Mouse (Mus musculus) forelimb bud, embryonic 11.5 days (tissue): ENCODE results near the gene Nfya.

Source experiments
- DNase-seq: peaks from one replicate; pipeline ENCODE4 v3.0.0-alpha.2; 2012; ENCODE audit warnings: low read depth, low spot score

The Nfya gene

GRCm38 (mm10) chr17:48409380-48410298 is at the start of gene Nfya, which contains the start of gene Oard1:
Gene Nfya, minus strand, starts transcription at chr17:48409906.
Gene Oard1, plus strand, starts transcription at chr17:48410014.
- DNase-seq, result peak; percentile 100

DNA sequence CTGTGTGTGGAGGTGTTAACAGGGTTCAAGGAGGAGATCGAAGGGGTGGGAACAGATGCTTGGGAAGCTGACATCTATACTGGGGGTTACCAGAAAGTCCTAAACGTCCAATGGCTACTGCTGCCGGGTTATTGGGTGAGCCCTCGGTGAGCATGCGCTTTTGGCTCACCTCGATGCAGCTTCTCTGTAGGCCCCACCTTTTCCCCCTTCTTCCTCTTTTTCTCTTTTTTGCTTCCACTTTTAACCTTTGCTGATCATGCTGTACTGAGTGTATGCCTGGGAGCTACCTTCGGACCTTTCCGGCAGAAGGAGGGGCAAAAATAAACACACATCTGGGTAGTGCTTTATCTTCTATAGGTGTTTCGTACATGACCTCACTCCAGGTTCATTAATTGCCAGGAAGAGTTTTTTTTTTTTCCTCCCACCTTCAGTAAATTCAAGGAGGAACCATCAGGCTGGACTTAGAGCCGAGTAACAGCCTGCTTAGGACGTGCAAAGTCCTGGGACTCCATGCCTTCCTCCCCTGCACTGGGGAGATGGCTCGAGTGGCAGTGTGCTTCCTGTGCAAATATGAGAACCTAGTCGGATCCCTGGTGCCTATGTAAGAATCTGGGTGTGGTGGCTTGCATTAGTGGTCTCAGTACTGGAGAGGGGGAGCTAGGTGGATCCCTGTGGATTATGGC is 48.4 kb upstream of the Nfya start:
- DNase-seq, result no peak

DNA sequence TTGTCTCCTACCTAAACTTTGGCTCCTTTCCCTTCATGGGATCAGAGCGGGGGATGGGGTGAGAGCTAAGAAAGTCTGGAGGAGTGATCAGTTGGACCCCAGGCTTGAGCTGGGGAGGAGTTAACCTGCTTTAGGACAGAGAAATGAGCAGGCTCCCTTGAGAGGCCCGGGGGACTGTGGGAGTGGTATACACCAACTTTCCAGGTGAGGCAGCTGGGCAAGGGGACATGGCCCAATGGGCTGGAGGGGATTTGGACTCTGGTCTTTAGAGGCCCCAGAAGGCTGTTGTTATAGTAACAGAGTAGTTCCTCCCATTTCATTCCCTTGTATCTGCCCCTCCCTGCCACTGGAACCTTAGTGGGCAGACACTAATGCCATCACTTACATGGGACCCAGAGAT is 46.2 kb upstream of the Nfya start:
- no peak for DNase-seq

- DNase-seq, result no peak
Observed at GRCm38 (mm10) chr17:48454688-48455087, 45.0 kb upstream of the Nfya start, which contains the start of gene Unc5cl. Gene Unc5cl, plus strand, starts transcription at chr17:48454901.

- no peak for DNase-seq
Observed at GRCm38 (mm10) chr17:48454190-48454589, 44.5 kb upstream of the Nfya start.

DNA sequence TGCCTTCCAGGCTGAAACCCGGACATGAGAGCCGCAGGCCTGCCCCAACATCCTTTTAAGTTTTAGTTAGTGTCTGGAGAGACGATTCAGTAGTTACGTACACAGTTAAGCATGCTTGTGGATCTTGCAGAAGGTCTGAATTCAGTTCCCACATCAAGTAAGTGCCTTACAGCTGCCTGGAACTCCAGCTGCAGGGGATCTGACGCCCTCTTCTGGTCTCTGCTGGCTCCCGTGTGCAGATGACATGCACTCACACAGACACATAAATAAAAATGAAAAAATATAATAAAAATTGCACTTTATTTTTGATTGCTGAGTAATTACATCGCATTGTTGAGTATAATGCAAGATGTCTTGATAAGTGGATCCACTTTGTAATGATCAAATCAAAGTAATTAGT is 43.8 kb upstream of the Nfya start:
- no peak for DNase-seq

GRCm38 (mm10) chr17:48451753-48452444 is 42.2 kb upstream of the Nfya start:
- DNase-seq, result no peak

DNA sequence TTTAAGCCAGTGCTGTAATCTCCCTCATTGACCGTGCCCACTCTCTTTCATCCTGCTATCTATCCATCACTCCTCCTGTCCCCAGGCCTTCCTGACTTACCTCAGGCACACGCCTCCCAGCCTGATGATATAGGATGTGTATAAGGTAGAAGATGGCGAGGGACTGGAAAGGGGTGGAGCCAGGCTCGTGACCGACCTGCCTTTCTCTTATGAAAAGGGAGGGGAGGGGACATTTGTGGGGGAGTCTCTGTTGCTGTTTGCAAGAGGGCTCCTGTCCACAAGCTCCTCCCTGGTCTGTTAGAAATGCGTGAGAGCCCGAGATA is 41.6 kb upstream of the Nfya start, which contains the start of gene Tspo2:
TSS of gene Tspo2 (minus strand) at position 170 of the 323 bp plus-strand sequence.
- no peak for DNase-seq

DNA sequence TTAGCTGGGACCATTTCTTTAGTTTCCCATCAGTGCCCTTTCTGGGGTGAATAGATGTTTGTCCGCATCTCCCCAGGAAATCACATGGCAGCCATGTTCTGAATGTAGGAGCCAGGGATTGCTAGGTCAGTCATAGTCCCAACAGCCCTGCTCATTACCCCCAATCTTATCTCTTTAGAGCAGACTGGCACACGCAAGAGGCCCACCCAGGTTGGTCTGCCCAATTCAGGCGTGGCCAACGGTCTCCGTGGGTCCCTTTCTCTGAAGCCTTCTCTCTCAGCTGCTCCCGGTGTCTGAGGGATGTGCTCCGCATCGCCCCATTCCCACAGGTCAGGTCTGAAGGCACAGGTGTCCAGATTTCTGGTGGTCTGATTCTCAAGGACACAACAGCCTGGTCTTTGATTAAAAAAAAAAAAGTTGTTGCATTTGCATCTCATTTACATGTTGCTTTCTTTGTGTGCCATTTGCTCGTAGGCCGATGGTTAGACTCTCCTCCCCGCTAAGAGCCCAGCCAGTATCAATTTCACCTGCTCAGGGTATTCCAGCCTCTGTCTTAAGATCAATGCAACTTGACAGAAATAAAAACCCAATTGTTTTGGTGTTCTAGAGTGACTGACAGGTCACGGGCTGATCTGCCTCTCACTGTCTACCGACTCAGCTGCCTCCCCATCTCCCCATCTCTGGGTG is 41.1 kb upstream of the Nfya start:
- DNase-seq, result no peak

GRCm38 (mm10) chr17:48447675-48448074 is 38.0 kb upstream of the Nfya start:
- no peak for DNase-seq

DNA sequence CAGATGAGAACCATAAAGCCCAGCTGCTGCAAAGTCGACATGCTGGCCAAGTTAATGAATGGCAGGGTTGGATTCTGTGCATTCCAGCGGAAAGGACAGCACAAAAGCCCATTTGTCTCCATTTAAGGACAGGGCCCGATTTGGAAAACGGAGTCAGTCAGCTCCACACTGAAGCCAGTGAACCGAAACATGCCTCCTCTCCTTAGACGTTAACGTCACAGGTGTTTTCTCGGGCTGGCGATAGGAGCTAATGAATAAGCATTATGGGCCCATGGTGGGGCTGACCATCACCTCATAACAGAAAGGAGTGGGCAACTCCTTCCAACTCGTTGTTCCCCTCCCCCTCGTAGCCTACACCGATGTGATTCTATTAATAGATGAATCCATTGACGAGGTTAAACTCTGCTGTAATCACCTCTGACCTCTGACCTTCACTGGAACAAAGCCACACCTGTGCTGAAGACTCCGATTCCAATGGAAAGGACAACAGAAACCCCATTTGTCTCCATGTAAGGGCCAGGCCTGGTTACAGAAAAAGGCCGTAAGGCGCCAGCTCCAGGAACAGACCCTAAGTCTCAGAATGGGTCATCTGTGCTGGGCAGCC is 33.9 kb upstream of the Nfya start:
- no peak for DNase-seq

DNA sequence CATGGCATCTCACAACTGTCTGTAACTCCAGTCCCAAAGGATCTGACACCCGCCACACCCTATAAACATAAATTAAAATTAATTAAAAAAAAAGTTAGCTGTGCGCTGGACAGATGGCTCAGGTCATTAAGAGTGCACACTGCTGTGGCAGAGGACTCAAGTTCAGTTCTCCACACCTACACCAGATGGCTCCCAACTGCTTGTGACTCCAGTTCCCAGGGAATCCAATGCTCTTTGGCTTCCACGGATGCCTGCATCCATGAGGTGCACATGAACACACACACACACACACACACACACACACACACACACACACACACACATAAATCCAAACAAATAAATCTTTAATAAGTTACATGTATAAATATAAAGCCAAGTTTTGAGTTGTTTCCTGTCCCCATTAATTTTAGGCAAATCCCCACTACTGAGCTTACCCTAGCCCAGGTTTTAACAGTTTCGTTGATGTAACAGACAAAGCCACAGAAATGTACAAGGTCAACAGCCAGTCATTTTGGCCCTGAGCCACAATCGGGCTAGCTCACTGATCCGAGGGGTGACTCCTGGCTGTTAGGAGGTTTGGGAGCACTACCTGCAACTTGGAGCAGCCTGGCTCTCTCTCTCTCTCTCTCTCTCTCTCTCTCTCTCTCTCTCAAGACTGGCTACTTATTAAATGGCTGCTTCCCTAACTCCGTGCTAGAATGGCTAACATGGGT is 33.2 kb upstream of the Nfya start:
- peak; percentile 44 for DNase-seq

- DNase-seq, result peak; percentile 82
Observed at GRCm38 (mm10) chr17:48437421-48437911, 27.8 kb upstream of the Nfya start.

DNA sequence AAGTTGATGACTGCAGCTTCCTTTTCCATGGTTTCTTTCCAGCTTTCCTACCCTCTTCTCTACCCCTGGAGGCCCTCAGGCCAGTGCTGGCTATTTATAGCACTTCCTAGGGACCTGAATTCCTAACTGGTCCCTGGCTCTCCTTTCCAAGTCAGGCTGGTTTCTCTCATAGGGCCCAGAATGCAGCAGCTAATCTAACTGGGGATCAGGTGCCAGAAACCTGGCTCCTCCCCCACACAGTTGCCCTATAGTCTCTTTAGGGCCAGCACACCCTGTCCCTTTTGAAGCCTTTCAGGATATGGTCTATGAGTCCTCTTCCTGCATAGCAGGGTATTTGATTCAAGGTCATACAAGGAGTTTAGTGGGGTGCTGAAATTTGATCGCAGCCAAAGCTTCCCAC is 26.8 kb upstream of the Nfya start:
- DNase-seq, result no peak

- no peak for DNase-seq
Observed at GRCm38 (mm10) chr17:48434479-48434878, 24.8 kb upstream of the Nfya start.

- DNase-seq, result no peak
Observed at GRCm38 (mm10) chr17:48433689-48434330, 24.1 kb upstream of the Nfya start.

DNA sequence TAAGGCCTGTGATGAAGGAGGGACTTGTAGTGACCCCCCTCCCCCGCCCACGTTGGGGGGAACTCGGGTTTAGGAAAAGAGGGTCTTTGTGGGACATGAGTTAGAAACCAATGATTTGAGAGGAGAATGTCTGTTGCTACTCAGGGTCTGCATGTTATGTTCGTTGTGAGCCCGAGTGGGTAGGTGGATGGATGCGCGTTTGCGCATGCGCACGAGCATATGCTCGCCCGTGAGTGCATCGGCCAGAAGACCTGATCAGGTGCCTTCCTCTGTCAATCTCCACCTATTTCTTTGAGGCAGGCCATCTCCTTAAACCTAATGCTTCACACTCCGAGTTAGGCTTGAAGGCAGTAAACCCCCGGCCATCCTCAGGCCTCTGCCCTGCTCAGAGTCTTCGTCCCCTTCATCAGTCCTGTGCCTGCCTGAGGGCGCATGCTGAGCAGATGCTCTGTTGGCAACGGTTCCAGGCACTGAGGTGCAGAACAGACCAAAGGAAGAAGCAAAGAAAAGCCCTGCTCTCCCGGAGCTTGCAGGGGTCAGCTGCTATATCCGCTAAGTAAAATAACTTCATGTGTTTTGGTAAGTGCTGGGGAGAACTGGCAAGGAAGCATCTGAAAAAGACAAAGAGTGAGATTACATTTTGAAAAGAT is 23.4 kb upstream of the Nfya start:
- DNase-seq, result no peak

DNA sequence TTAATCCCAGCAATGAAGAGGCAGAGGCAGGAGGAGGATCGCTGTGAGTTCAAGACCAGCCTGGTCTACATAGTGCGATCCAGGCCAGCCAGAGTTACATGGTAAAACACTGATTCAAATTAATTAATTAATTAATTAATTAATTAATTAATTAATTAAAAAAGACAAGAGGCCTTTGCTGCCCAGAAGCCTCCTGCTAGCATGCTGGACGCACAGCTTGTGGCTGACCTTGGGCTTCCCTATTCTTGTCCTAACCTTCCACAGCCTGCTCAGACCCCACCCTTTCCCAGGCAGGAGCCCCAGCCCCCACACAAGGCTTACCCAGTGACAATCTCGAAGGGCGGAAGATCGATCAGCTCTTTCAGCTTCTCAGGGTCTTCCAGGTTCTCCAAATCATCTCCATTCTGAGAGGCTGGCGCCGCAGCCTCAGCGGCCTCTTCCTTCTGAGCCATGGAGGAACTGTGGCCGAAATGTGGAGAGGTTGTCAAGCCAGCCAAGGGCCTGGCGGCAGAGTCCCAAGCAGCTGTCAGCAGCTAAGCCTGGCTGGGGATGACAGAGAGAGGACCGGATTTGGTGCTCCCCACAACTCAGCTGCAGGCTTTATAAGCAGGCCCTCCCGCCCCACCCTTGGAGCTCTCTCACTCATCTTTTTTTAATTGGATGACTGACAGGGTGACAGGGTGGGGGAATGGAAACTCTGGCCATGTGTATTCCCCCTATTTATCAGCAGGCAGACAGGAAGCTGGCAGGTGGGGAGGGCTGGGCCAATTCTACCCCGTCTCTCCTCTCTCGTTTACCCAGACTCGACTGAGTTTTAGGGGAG is 22.7 kb upstream of the Nfya start, which contains the start of gene Apobec2:
TSS of gene Apobec2 (minus strand) at position 773 of the 823 bp plus-strand sequence.
- no peak for DNase-seq
